Mouse (Mus musculus) frontal cortex, postnatal 25 days (tissue): ENCODE results near the gene Gipc3.

Source experiments
- DNase-seq, 2 experiments: peaks; one replicate each; pipeline ENCODE4 v3.0.0; 2022; ENCODE audit warnings: low spot score in 2 of 2

The Gipc3 gene

DNA sequence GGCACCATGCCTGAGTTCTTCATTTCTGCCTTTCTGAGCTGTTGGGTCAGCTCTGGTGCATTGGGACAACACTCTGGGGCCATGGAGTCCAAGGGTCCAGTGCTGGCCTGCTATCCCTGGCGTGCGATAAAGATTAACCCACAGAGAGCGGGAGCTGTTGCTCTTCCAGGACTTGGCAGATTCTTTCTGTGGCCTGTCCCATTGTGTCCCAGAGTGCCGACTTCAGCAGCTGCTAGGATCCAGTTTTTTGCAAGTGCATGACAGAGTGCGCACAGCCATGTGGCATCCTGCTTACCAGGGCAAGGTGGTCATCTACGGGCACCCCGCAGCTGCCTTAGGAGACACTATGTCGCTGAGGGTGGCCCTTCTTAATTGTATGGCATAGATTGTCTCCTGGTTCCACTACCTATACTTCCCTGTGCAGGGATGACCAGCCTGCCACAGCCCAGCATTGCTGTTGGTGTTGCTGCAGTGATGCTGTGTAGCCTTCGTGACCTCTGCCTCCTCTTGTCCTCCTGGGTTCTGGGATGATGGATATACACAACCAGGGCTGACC, 42.6 kb downstream of the Gipc3 start:
- DNase-seq = no peak

DNA sequence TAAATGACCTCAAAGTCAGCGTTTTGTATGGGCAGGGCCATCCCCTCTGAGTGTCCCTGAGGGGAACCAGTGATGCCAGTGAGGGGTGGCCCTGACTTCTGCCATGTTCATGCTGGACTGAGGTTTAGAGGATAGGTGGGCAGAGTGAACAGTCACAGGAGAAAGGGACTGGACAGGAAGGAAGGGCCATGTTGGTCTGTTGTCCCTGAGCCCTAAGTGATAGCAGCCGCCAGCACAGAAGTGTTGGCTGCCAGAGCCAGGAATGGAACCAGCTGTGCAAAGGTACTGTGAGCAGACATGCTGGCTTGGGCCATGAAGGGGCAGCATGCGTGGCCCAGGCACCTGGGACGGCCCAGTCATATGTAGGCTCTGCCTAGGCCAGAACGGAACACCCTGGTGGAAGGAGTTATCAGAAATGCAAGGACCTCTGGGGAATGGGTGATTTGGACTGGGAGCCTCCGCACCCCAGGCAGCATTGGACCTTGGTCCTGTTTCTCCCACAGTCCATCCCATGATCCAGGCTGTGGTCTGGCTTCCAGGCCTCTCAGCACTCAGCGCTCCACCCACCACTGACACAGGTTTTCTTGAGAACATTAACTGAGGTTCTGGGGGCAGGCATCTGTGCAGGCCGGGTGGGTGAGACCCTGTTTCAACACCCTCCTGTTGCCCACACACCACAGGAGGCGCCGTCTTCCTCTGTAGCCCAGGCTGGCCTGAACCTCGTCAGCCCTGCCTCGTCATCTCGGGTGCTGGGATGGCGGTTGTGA, 43.3 kb downstream of the Gipc3 start:
- no peak for DNase-seq

DNA sequence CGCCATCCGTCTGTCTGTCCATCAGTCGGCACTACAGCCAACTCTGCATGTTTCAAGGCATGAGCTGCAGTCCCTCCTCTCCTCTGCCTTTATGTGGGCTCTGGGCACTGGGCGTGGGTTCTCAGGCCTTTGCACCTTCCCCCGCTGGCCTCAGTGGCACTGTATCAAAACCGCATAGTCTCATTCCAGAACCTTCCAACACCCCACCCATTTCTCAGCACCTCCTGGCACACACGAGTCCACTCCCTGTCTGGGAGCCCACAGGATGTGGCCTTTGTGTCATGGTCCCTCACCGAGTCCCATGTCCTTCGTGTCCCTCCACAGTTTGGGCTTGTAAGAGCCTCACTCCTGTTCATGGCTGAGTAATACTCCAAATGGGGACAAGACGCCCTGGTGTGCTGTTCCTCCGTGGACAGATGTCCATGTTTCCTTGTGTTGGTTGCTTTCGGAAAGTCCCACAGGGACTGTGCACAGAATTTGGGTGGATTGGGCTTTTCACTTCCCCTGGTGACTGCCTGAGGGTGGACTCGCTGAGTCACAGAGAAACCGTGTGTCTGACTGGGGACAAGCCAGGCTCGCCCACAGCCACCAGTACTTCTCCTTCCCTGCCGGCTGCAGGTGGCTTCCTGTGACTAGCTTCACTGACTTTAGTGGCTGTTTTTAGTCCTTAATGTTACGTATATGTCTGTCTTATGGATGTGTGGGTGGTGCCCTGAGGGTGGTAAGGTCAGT, 44.5 kb downstream of the Gipc3 start:
- no peak for DNase-seq

DNA sequence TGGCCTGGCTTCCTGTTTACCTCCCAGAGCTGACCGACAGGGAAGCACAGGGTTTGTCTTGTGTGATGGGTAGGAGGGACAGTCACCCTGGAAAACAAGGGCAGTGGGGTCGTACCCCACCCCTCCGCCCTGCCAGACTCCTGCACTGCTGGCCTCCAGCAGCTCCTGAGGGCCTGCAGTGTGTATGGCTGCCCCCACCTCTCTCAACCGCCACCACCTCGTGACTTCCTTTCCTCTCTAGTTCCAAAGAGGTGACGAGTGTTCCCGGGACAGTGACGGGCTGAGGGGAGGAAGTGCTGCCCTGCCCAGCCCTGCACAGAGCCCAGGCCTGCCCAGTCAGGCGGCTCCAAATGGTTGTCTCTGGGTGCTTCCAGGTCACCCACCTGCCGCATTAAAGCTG, 45.2 kb downstream of the Gipc3 start:
- no peak for DNase-seq

DNA sequence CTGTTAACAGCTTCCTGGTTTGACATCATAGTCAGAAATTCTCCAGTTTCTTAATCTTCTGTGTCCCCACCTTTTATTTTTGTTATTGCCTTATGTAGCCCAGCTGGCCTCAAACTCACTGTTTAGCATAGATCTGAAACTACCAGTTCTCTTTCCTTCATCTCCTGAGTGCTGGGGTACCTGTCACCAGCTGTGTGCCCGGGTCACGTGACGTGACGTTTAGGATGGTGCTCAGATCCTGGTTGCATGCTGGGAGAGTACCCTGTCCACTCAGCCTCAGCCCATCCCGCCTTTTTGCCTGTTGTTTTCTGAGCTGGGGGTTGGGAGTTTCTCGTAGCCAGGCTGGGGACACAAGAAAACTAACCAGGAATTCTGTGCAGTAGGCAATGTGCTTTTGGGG, 45.8 kb downstream of the Gipc3 start:
- DNase-seq = no peak

DNA sequence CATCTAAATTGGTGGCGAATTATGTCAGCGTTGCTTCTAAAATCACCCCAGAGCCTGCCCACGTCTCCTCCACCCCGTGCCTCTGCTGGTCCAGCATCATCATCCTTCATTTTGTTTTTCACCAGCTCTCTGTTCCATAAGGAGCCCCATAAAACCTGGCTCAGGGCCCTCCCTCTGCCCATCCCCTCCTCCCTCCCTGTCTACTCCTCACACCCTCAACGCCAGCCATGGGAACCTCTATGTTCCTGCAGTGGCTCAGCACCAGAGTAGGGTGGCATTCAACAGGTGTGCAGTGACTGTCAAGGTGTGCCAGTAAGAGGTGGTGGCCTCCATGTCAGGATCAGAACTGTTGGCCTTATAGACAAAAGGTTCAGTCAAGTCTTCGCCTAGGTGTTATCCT, 47.9 kb downstream of the Gipc3 start:
- DNase-seq = no peak

DNA sequence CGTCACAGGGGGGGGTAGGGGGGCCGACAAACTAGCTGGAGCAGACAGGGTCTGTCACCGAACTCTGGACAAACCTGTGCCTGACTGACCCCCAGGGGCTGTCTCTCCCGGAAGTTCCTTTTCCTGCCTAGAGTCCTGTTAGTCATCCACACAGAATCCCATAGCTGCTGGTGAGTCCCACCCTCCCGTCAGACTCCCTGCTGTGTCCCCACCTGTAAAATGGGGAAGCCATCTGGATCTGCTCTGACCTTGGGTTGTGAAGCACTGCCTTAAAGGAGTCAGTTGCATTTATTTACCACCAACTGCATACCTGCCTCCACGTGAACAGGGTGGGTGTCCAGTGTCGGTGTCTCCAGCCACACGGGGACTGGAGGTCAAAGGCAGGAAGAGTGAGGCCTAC, 48.6 kb downstream of the Gipc3 start:
- no peak for DNase-seq

DNA sequence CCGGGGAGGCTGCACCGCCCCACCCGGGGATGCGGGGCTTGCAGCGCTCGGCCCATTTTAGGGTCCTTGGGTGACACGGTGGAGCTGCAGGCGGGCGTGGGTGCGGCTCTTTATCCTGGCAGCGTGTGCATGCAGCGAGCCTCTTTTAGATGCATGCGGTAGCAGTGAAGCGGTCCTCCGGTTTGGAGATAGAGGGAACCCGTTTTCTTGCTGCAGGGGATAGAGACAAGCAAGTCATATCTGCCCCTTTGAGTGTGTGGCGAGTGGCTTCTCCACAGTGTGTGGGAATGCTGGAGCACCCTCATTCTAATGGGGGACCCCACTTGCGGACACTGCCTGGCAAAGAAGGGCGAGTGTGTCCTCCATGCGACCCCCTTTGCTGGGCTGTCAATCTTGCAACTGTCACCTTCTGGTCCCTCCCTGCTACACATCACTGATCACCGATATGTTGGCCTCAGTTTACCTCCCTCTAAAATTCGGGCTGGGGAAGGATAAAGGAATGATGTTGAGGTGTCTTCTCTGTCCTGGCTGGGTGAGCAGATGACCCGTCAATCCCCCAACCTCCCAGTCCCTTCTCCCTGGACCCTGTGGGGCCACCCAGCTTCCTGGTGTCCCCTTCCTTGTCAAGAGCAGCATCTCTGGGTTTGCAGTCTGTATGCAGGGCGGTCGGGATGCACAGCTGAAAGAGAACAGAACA, 49.6 kb downstream of the Gipc3 start:
- no peak for DNase-seq

DNA sequence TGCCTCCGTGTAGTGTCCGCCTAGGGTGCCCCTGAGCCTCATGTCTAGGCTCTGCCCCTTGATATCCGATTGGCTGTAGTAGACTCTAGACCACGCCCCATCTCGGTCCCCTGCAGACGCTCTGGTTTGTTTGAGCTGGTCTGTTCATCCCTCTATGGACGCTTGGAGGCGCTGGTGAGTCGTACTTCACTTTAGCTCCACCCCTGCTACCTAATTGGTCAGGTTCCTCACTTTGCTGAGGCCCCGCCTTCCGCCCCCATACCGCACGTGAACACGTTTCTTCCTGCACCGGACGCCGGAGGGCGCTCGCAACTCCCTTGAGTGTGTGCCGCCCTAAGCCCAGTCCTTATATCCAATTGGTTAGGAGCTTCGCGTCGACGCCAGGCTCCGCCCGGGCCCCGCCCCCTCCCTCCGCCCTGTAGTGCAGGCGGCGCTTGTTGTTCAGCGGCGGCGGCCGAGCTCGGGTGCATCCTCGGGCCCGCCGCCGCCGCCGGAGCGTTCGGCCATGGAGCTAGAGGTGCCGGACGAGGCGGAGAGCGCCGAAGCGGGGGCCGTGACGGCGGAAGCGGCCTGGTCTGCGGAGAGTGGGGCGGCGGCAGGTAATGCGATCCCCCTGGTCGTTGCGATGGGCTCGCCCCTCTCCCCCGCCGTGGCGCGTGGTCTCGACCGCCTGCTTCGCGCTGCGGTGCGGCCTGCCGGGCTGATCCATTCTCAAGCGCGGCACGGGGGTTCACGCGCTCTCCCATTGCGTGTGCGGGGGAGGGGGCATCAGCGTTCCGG, 50.3 kb downstream of the Gipc3 start, which contains the start of gene Pip5k1c:
Gene Pip5k1c (plus strand): TSS at position 410 of the 780 bp plus-strand sequence.
- DNase-seq = peak; percentile 99

DNA sequence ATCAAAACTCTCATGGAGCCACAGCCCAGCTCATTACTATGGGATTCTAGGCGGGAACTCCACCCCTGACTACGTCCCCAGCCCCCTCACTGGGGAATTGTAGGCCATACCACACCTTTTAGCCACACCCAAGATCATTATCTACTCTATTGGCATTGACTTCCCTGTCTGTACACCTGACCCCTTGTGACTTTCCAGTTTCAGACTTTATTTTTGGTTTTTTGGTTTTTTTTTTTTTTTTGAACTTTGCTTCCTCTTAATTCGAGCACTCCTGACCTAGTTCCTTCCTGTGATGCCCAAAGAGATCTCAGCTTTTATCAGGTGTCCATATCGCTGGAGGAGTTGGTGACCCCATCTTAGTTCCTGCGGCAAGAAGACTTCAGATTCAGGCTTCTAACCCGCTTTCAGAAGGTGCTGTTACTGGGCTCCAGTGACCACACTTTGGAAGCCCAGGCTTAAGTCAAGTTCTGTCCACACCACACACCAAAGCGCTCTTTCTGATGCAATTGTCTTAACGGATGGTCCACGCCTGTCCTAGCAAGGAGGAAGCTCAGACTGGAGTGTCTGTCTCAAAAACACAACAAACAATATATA, 51.5 kb downstream of the Gipc3 start, which contains the start of gene Tjp3:
Gene Tjp3 (minus strand): TSS at position 71 of the 594 bp plus-strand sequence.
- no peak for DNase-seq

DNA sequence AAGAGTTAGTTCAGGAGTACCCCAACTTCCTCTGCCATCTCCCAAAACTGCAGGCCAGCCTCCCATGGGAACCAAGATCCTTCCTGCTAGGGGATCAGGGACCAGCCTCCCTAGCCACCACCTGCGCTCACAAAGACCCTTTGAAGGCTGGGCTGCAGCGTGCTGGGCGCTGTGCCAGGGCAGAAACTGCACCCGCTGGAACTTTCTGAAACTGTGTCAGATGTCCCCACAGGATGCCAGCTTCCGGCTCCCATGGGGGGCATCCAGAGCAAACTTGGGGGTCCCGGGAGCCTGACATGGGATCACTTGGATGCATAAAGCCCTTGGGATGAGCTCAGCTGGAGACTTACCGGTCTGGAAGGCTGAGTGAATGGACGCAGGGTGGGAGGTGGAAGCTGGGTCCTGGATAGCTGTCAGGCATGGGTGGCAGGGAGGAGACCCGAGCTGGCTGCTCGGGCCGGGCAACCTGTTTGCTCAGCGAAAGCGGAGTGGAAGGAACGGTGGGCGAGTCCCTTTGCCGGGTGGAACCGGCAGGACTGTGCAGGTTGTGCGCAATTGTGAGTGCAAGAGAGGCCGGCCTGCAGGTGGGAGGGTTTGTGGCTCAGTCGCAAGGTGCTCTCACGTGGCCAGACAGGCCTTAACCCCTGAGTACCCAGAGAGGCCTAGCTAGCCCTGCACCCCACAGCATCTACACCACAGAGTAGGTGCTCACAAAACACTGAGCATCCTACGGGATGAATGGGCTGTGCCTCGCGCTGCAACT, 52.2 kb downstream of the Gipc3 start:
- DNase-seq = no peak

DNA sequence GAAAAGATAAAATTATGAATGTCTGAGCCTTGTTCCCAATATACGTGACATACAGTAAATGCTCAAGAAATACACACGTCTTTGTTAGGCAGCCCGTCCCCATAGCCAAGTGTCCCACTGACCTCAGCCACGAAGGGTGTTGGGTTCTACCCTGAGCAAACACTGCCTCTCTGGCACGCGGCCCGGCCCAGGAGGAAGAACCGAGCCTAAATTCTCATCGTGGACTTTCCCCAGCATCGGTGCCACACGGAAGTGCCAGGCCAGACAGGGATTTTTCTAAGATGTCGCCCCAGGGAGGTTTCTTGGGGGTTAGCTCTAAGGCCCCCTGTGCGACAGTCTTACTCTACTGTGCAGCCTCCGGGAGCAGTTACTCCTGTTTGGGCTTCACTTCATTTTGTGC, 53.3 kb downstream of the Gipc3 start:
- no peak for DNase-seq

DNA sequence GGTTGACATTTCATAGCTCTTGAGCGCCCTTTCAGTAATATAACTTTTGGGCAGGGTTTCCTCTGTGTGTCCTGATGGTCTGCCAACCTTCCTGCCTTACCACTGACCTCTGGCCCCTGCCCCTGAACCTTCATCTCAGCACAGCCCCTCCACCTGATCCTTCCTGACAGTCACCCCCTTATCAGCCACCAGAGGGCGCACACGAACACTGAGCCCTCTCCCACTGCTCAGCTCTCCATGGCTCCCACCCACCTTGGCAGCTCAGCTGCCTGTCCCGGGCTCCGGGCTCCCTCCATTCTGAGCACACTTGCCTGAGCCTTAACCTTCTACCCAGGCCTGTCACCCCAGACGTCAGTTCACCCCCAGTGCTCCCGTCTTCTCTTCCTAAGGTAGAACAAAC, 53.8 kb downstream of the Gipc3 start:
- DNase-seq = no peak

DNA sequence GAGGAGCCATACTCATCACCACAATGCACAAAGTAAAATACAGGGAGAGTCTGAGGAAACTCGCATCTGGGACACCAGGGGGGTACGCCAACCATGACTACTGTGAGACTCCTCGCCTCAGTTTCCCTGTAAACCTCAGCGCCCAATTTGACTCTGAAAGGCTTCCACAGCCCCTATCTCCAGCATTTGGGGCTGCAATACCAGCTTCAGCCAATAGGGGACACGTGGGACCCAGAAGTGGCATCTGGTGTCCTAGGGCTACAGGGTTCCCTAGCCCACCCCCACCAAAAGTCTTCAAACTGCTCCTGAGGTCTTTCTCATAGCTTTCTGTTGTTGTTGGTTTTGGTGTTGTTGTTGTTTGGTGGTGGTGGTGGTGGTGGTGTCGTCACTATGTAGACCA, 54.5 kb downstream of the Gipc3 start:
- no peak for DNase-seq

DNA sequence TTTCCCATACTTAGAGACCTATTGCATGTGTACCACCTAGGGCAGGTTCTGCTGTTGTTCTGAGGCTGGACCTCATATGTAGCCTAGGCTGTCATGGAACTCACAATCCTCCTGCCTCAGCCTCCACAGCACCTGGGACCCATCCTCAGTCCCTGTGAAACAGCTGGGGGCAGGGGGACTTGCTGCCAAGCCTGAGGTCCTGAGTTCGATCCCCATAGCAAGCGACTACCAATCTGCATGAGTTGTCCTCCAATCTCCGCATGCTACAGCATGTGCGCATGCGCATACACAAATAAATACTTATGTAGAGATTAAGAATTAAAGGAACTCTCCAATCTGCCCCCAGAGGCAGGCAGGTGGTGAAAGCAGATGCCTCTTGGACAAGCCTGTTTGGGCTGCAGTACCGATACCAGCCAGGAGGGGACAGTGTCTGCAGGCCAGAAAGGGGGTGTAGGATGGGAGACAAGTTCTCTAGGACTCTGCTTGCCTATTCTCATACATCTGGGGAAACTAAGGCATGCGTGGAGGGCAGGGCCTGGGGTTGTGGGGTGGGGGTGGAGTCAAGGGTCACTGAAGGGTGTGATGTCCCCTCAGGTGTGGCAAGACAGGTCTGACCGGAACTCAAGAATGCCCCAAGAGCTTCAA, 55.4 kb downstream of the Gipc3 start:
- DNase-seq = no peak

DNA sequence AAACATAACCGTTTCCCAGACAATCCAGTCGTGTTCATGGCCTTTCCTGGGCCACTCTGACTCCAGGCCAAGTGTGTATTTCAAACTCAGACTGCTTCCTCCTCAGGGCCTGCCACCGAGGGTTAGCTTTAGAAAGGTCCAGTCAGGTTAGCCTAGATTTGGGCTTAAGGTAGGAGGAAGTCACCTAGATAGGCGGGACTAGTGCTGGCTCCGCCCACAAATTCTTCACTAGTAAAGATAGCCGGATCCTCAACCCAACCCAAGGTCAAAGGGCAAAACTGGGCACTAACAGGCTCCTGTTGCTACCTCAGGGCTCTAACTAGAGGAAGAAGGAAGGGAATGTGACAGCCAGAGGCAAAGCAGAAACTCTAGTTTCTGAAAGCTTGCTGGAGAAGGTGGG, 56.5 kb downstream of the Gipc3 start:
- DNase-seq = no peak

DNA sequence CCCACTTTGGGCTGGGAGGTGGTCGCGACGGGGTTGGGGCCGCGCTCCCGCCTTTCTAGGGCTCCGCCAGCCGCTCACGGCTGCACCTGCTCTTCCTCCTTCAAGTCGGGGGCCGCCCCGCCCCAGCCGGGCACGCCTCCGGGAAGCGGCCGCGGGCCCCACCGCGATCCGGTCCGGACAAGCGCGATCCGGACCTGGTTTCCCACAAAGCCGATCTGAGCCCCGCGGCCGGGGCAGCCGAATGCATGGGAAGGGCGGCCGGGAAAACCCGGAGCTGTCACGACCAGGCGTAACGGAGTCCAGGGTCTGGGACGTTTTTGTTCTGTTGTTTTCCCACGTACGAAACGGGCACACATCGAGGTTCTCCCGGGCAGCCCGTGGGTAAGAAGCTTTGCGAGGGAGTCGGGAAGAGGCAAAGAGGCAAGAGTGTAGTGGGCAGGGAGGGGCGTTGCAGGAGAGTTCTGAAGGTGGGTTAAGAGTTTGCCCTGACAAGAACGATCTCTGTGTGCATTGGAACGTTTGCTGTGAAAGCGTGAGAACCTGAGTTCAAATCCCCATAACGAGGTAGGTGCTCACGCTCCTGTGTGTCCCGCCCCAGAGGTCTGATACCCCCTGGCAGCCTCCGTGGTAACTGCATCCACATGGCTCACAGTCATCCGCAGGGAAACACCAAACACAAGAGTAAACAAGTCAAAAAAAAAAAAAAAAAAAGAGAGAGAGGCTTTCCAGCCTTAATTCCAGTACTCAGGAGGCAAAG, 57.2 kb downstream of the Gipc3 start:
- DNase-seq = peak; percentile 62 to 74
